Mouse (Mus musculus) MEL (cell line): ENCODE measurements around the gene Klf12. TPM values are rescaled to one million over a fixed set of nuclear protein-coding genes. Genes with fewer than 3 reads are reported as not detected.
A peak's percentile ranks its signal among the peaks of the same experiment; 100 is the strongest.
"Not testable (repeated sequence)": the region's sequence is repeated elsewhere in the genome, so short reads cannot be mapped to it uniquely, and the experiment has no call there.

Source experiments
- DNase-seq: peaks from one replicate; pipeline ENCODE4 v3.0.0; 2011; ENCODE audit warnings: low read depth, low spot score
- H3K27ac ChIP-seq: 2 replicates; pipeline ENCODE4 v1.5.1; 2012; ENCODE audit warnings: low read depth, mild to moderate bottlenecking, control low read depth, low read length, moderate library complexity; ENCODE audit not compliant: control insufficient read depth
- H3K27me3 ChIP-seq, 2 experiments: fragments of 150-350 bp in 1 of 2; sonication (generic) in 1 of 2; 2 replicates each; pipeline ENCODE4 v1.6.1; 2012; ENCODE audit warnings: low read length in 2 of 2, mild to moderate bottlenecking in 2 of 2, improper control_type of control experiment in 1 of 2, moderate library complexity in 1 of 2; ENCODE audit not compliant: insufficient read depth in 2 of 2, control insufficient read depth in 1 of 2
- H3K36me3 ChIP-seq, 2 experiments: 2 replicates each; pipeline ENCODE4 v1.6.1; 2012 to 2014; ENCODE audit warnings: low read length in 2 of 2, improper control_type of control experiment in 1 of 2, inconsistent platforms in 1 of 2, mild to moderate bottlenecking in 1 of 2; ENCODE audit not compliant: insufficient read depth in 2 of 2, control insufficient read depth in 1 of 2
- H3K4me1 ChIP-seq, 2 experiments: fragments of 150-350 bp in 1 of 2; sonication (generic) in 1 of 2; 2 replicates each; pipeline ENCODE4 v1.6.1; 2012; ENCODE audit warnings: low read length in 2 of 2, improper control_type of control experiment in 1 of 2, mild to moderate bottlenecking in 1 of 2; ENCODE audit not compliant: insufficient read depth in 2 of 2, control insufficient read depth in 1 of 2
- H3K4me3 ChIP-seq, 2 experiments: fragments of 150-350 bp in 1 of 2; sonication (generic) in 1 of 2; 2 replicates each; pipeline ENCODE4 v1.5.1; 2012; ENCODE audit warnings: low read depth in 2 of 2, low read length in 2 of 2, mild to moderate bottlenecking in 2 of 2, moderate library complexity in 2 of 2, control low read depth in 1 of 2, improper control_type of control experiment in 1 of 2; ENCODE audit not compliant: control insufficient read depth in 1 of 2, insufficient read depth in 1 of 2
- H3K79me2 ChIP-seq: 2 replicates; pipeline ENCODE4 v1.6.1; 2012; ENCODE audit warnings: mild to moderate bottlenecking, low read length, moderate library complexity; ENCODE audit not compliant: control insufficient read depth, poor library complexity, insufficient read depth
- H3K9ac ChIP-seq: 2 replicates; pipeline ENCODE4 v1.6.1; 2012; ENCODE audit warnings: low read depth, mild to moderate bottlenecking, control low read depth, low read length, moderate library complexity; ENCODE audit not compliant: control insufficient read depth, poor library complexity, severe bottlenecking
- H3K9me3 ChIP-seq: fragments of 150-350 bp; sonication (generic); replicated peaks from 2 replicates; pipeline ENCODE4 v1.6.1; 2012; ENCODE audit warnings: mild to moderate bottlenecking, low read length, improper control_type of control experiment, moderate library complexity; ENCODE audit not compliant: insufficient read depth
- BHLHE40 ChIP-seq: IDR thresholded peaks from 2 replicates; pipeline ENCODE4 v1.6.1; 2012; ENCODE audit warnings: low read depth, mild to moderate bottlenecking, inconsistent platforms, low read length, improper control_type of control experiment, borderline replicate concordance
- EP300 ChIP-seq, 2 experiments: IDR thresholded peaks; 2 replicates each; pipeline ENCODE4 v1.6.1; 2011; ENCODE audit warnings: improper control_type of control experiment in 2 of 2, low read length in 2 of 2, low read depth in 1 of 2, mild to moderate bottlenecking in 1 of 2
- ETS1 ChIP-seq: IDR thresholded peaks from 2 replicates; pipeline ENCODE4 v1.6.1; 2012; ENCODE audit warnings: low read depth, mild to moderate bottlenecking, inconsistent platforms, low read length, improper control_type of control experiment, moderate library complexity
- GATA1 ChIP-seq: IDR thresholded peaks from 2 replicates; pipeline ENCODE4 v1.6.1; 2011; ENCODE audit warnings: low read depth, low read length, improper control_type of control experiment
- MAX ChIP-seq: IDR thresholded peaks from 2 replicates; pipeline ENCODE4 v1.6.1; 2011; ENCODE audit warnings: low read length, improper control_type of control experiment
- MXI1 ChIP-seq: IDR thresholded peaks from 2 replicates; pipeline ENCODE4 v1.6.1; 2011; ENCODE audit warnings: mild to moderate bottlenecking, low read depth, low read length, improper control_type of control experiment
- MYB ChIP-seq: IDR thresholded peaks from 2 replicates; pipeline ENCODE4 v1.6.1; 2011; ENCODE audit warnings: mild to moderate bottlenecking, low read depth, low read length, improper control_type of control experiment
- RCOR1 ChIP-seq: IDR thresholded peaks from 2 replicates; pipeline ENCODE4 v1.6.1; 2012; ENCODE audit warnings: low read depth, mild to moderate bottlenecking, inconsistent platforms, low read length, improper control_type of control experiment
- SIN3A ChIP-seq: IDR thresholded peaks from 2 replicates; pipeline ENCODE4 v1.6.1; 2012; ENCODE audit warnings: low read length, improper control_type of control experiment, inconsistent platforms
- TAL1 ChIP-seq: IDR thresholded peaks from 2 replicates; pipeline ENCODE4 v1.6.1; 2012; ENCODE audit warnings: mild to moderate bottlenecking, inconsistent platforms, low read length, moderate library complexity, mixed read lengths
- TCF12 ChIP-seq: IDR thresholded peaks from 2 replicates; pipeline ENCODE4 v1.6.1; 2014; ENCODE audit warnings: low read depth, mild to moderate bottlenecking, inconsistent platforms, low read length, improper control_type of control experiment, moderate library complexity
- UBTF ChIP-seq: IDR thresholded peaks from 2 replicates; pipeline ENCODE4 v1.6.1; 2012; ENCODE audit warnings: low read depth, mild to moderate bottlenecking, inconsistent platforms, low read length, improper control_type of control experiment, moderate library complexity, borderline replicate concordance; ENCODE audit not compliant: insufficient read depth
- USF1 ChIP-seq: IDR thresholded peaks from 2 replicates; pipeline ENCODE4 v1.6.1; 2014; ENCODE audit warnings: low read depth, mild to moderate bottlenecking, inconsistent platforms, low read length, improper control_type of control experiment, moderate library complexity
- polyA plus RNA-seq, 2 experiments: library from polyadenylated mRNA; stranded (reverse) in 1 of 2; unstranded in 1 of 2; fragments of >175 nt in 1 of 2; fragments of >200 nt in 1 of 2; gene quantifications; 2 replicates each; pipeline versions ENCODE4 v1.2.1 to v1.2.4; 2012; ENCODE audit warnings: low replicate concordance in 2 of 2, low read depth in 1 of 2; ENCODE audit not compliant: insufficient read length in 2 of 2, insufficient read depth in 1 of 2, missing spikeins in 1 of 2
- total RNA-seq: library from RNA; depleted of rRNA; stranded (reverse); fragments of 300-350 nt; gene quantifications from 2 replicates; pipeline ENCODE4 v1.2.3, GENCODE M21; 2012

The Klf12 gene
- total and polyA plus RNA-seq, 3 experiments, result 0.42 to 1.2 TPM; not detected in 1

- peaks cover 0 to 10% of the 10 kb centered on the region in 2 experiments; a peak in 2 of 4 replicates for H3K36me3 ChIP-seq
- no peaks in the 10 kb centered on the region for H3K79me2 ChIP-seq
- peaks cover 3 to 22% of the 10 kb centered on the region in 2 experiments; a peak in 3 of 4 replicates for H3K4me1 ChIP-seq
- H3K27me3 ChIP-seq, result no peaks in the 10 kb centered on the region
- TF ChIP-seq UBTF (no peak), RCOR1 (peak; percentile 29; the same call in 1 of the 2 replicates)
- no peak overlapping the region for H3K4me3 ChIP-seq
- no peak overlapping the region for H3K27ac ChIP-seq
- peak; percentile 12 for DNase-seq
- no peaks in the 10 kb centered on the region for H3K9me3 ChIP-seq
- H3K9ac ChIP-seq, result no peak overlapping the region
Observed at GRCm38 (mm10) chr14:99856158-99857011, 428.1 kb downstream of the Klf12 start.

- not testable (repeated sequence) for H3K9me3 ChIP-seq, H3K27ac ChIP-seq, H3K79me2 ChIP-seq, H3K27me3 ChIP-seq, H3K4me3 ChIP-seq, H3K9ac ChIP-seq
- TF ChIP-seq TCF12 (peak; percentile 64; the same call in 1 of the 2 replicates), EP300 (IDR thresholded peaks at IDR 0.05; ENCODE audit: low read depth in 1 of 2, low read length in 2 of 2) (peak; percentile 41 to 55; a peak in 3 of 4 replicates), GATA1 (peak; percentile 57; the same call in 1 of the 2 replicates), TAL1 (peak; percentile 27; the same call in 1 of the 2 replicates)
- DNase-seq, result peak; percentile 54
- H3K4me1 ChIP-seq, result peaks cover 3 to 22% of the 10 kb centered on the region in 2 experiments; a peak in 3 of 4 replicates
- peaks cover 0 to 10% of the 10 kb centered on the region in 2 experiments; a peak in 2 of 4 replicates for H3K36me3 ChIP-seq
Observed at GRCm38 (mm10) chr14:99854467-99854807, 430.0 kb downstream of the Klf12 start.

- not testable (repeated sequence) for H3K9me3 ChIP-seq, H3K79me2 ChIP-seq, H3K9ac ChIP-seq, H3K27me3 ChIP-seq
- TF ChIP-seq USF1 (peak; percentile 76), BHLHE40 (peak; percentile 78; the same call in 1 of the 2 replicates), MYB (0 out of 2 replicates have a peak, but pooled peaks have one; percentile 39), SIN3A (peak; percentile 46; the same call in 1 of the 2 replicates), MXI1 (peak; percentile 26; the same call in 1 of the 2 replicates), TAL1 (peak; percentile 40), TCF12 (peak; percentile 40; the same call in 1 of the 2 replicates), GATA1 (peak; percentile 57; the same call in 1 of the 2 replicates), RCOR1 (peak; percentile 57; the same call in 1 of the 2 replicates), ETS1 (peak; percentile 44; the same call in 1 of the 2 replicates), MAX (0 out of 2 replicates have a peak, but pooled peaks have one; percentile 23), EP300 (IDR thresholded peaks at IDR 0.05; ENCODE audit: low read depth in 1 of 2, low read length in 2 of 2) (peak in 1 of 2 experiments; percentile 59; a peak in 3 of 4 replicates)
- peaks cover 3 to 22% of the 10 kb centered on the region in 2 experiments; a peak in 3 of 4 replicates for H3K4me1 ChIP-seq
- H3K36me3 ChIP-seq, result peaks cover 0 to 10% of the 10 kb centered on the region in 2 experiments; a peak in 2 of 4 replicates
- H3K27ac ChIP-seq, result peak overlapping the region; percentile 62; the same call in 1 of the 2 replicates
- DNase-seq, result peak; percentile 73
- peak overlapping the region; percentile 0 to 36; a peak in 2 of 4 replicates for H3K4me3 ChIP-seq
Observed at GRCm38 (mm10) chr14:99853769-99854466, 430.6 kb downstream of the Klf12 start.
